Mouse (Mus musculus): ENCODE measurements around the gene Hivep3.

Hivep3 gene

DNA sequence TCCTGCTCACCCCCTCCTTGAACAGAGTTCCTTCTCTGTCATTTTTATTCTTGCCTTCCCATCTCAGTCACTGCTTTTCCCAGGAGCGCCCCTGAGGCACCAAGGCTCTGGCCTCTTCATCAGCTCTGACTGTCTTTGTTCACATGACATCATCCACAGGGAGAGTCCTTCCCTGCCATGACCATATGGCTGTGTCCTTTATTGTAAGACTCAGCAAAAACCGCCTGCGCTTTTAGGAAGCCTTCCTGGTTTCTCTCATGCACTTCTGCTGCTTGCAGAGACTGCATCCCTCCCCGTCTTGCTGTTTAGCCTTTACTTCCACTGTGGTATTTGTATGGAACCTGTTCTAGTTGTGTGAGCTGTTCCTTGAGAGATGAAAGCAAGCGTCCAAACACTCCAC lies 216.6 kb downstream of the Hivep3 start:
- no peak for DNase-seq (ENCODE audit: low spot score)

DNA sequence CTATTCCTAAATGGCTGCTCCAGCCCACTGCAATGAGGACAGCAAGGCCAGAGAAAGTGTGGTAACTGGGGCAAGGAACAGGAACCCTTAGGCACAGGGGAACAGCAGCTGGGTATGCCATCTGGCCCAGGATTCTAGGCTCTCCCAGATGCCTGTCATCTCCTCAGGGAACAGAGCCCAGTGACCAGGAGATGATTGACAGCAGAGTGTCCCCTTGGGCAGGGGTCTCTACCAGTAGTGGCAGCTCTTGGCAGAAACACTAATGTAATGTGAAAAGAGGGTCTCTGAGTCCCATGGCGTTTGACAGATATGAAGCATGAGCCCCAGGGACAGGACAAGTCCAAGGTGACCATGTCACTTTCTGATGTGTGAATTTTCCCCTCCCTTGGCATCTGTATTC lies 217.5 kb downstream of the Hivep3 start:
- no peak for DNase-seq (ENCODE audit: low spot score)

DNA sequence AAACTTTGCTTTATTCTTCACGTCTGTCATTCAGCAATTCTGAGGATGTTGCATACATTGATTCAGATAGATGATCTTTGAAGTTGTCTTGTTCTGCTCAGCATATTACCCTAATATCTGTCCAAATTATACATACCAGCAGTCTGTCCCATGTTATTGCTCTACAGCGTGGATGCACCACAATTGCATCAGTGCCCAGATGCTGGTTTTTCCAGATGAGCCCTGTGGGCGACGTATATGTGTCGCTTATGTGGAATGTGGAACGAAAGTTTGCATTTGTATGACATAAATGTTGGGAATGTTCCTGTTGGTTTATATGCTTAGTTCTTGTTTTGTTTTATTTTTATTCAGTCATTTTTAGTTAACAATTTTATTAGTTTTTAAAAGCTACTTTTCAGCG lies 221.4 kb downstream of the Hivep3 start:
- DNase-seq (ENCODE audit: low spot score) = no peak

DNA sequence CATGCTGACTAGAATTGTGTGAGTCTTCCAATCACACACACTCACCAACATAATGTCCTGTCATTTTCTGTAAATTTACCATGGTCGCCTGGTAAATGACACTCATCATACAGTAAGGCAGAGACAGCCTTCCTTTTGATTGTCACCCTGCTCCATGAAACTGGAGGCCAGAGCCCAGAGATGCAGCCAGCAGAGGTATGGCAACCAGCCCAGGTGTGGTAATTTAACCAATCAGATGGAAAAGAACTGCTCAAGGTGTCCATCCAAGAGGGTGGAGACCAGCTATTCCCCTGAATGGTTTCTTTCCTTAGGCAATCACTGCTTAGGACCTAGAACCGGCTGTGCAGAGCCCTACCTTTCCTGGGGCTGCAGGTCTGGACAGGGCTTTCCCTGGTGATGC lies 224.4 kb downstream of the Hivep3 start:
- DNase-seq (ENCODE audit: low spot score) = no peak

DNA sequence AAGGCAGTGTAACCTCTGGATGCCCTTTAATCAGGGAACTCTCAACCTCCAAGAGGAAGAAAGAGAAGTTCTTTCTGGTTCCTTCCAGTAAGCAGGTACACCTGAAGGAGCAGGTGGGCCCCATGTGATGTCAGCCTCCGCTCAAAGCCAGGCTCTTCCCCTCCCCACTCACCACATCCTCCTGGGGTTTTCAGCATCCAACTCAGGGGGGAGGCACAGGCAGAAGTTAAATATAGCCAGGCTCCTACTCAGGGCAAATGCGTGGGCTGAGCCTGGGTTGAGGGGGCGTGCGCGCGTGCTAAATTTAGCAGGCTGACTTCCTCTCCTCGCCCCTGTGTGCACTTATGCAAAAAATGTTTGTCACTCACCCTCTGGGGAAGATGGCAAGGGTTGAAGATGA lies 225.7 kb downstream of the Hivep3 start:
- DNase-seq (ENCODE audit: low spot score) = no peak

DNA sequence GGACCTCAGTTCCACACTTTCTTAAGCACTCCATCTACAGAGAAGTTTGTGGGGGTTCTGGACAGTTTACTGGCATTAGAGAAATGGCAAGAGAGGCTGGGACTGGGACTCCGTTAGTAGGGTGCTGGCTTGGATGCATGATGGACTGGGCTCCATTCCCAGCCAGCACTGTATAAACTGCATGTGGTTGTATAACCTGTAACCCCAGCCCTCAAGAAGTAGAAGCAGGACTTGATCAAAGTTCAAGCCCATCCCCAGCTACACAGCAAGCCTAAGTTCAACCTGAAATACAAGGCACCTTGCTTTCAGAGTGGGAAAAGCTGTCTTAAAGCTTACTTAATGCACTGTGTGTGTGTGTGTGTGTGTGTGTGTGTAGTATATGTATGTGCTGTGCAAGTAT lies 226.3 kb downstream of the Hivep3 start:
- DNase-seq (ENCODE audit: low spot score) = no peak

DNA sequence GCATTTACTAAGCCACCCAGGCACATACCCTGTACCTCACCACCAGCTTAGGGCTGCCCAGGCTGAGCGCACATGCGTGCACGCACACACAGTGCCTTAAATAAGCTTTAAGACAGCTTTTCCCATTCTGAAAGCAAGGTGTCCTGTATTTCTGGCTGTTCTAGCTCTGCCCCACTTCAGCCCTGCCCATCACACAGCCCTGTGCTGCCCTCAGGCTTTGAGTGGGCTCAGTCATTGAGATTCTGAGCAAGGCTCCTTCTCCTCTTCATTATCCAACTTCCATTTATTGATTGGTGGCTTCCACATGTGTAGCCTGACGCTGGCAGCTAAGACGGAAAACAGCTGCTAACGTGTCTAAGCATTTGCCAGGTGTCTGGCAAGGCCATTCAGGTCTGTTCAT lies 226.9 kb downstream of the Hivep3 start:
- no peak for DNase-seq (ENCODE audit: low spot score)

DNA sequence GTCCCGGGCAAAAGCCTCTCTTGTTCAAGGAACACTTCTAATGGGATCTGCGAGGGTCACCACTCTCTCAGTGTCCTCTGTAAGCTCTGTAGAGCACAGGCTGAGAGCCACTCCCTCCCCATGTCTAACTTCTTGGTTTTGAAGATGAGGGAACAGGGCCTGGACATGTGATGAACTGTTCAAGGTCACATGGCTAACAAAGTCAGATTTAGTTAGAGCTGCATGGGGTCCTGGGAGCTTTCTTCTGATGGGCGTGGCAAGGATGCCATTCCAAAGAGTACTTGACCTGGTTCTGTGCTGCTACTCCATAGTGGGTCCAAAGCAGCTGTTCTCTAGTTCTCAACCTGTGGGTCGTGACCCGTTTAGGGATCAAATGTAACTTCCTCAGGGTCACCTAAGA lies 227.6 kb downstream of the Hivep3 start:
- no peak for DNase-seq (ENCODE audit: low spot score)

DNA sequence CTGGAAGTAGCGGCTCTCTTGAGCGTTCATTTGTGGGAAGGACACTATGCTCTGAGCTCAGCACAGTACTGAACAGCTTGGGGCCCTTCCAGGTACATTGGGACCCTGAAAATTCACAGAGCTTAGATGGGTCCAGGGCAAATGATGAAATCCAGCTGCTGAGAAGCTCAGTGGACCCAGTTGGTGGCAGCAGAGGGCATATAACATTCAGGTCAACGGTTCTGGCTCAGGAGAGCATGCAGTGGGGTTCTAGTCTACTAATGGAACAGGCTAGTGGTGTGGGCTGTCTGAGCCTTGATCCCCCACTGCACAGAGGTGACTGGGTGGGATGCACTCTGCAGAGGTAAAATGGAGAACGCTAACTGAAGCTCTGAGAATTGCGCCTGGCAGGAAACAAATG lies 228.5 kb downstream of the Hivep3 start:
- DNase-seq (ENCODE audit: low spot score) = no peak

DNA sequence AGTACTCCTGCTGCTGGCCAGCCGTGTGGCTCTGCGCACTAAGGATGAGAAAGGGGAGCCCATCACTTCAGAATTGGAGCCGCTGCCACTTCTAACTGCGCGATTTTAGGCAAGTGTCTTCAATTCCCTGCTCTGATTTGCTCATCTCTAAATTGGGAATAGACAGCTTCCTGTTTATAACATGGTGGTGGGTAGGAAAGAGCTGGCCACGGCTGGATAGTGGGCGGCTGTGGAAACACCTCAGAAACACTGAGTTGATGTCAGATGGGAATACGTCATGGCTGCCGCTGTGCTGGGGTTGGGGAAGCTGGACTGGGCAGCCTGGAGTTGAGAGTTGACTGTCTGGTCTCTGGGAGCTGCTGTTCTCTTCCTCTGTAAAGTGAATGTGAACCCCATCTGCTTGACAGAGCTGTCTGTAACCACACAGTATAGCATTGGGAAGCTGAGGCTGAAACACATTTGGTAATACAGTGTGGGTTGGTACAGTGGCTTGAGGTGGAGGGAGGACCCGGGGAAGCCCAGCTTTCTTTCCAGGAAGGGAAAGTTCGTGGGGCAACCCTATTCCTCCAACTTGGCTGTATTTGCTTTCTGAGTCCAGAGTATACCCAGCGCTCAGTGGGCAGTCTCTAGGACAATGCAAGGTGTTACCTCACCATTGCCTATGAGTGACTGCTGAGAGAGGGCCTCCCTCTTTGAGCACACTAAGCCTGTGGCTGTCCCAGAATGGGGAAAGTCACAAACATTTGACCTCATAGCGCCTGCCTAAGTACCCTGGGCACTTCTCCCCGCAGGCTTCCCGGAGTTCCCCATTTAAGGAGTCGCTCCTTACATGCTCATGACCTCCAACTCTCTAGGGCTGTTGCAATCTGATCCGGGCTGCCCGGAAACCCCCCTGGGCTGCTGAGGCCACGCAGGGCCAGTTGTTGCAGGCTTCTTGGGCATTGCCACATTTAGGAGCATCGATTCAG lies 232.8 kb downstream of the Hivep3 start:
- DNase-seq (ENCODE audit: low spot score) = no peak

DNA sequence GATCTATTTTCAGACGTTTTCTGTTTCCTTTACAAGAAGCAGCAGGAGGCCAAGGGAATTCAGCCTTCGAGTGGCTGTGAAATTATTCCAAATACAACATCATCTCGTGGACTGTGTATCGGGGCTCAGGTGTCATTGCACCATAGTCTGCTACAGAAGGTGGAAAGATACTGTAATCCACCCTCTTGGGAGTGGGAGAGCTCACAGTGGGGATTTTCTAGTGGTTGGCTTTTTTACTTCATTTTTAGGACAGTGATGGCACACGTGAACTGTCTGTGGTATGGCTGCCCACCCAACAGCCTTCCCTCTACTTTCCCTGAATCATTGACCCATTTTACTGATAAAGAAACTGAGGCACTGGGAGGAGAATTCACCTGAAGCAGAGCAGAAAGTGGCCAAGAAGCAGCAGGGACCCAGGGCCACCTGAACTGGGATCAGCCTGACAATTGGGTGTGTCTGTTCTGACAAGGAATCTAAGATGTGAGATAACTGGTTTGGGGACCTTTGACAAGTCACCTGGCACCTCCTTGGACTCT lies 233.6 kb downstream of the Hivep3 start:
- DNase-seq (ENCODE audit: low spot score) = no peak

DNA sequence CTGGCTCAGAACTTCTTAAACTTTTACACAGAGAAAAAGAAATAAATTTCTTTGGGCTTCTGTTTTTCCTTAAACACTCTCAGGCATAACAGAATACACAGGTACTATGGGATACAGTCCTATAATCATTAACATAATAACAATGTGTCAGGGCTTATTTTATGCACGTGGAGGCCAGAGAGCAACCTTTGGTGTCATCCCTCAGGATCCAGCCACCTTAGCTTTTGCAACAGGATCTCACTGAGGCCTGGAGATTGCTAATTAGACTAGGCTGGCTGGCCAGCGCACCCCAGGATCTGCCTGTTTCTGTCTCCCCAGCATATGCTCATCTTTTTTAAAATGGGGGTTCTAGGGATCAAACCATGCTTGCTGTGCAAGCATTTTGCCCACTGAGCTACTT lies 234.1 kb downstream of the Hivep3 start:
- no peak for DNase-seq (ENCODE audit: low spot score)

DNA sequence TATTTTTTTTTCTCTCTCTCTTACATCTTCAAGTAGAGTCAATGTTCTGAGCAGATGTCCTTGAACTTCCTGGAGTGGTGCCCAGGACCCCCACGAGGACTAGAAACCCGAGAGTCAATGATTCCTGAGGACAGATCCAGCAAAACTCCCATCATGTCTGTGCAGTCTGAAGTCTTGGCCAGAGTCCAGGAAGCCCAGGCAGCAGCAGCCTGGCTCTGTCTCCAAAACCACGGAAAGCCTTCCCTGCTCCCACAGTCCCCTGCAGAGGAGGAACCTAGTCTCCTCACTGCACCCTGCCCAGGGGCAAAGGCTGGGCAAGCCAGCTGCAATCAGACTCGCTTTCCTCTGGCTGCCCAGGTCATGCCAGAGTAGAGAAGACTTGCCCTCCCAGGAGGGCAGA lies 234.5 kb downstream of the Hivep3 start:
- no peak for DNase-seq (ENCODE audit: low spot score)

DNA sequence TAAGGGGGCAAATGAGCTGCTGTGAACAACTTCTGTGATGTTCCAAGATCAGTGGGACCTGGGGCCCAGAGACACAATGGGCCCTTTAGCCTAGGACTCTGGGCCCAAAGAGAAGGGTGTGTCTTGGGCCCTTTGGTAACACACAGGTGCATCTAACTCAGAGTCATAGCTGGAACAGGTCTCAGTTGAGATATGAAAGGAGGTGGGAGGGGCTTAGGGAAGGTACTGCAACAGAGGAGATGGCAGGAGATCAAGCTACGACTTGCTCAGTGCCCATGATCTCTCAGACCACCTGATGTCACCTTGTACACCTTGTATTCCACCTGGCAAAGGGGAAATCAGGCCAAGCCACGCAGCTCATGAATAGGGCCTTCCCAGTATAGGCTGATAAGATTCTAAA lies 235.3 kb downstream of the Hivep3 start:
- DNase-seq (ENCODE audit: low spot score) = no peak

DNA sequence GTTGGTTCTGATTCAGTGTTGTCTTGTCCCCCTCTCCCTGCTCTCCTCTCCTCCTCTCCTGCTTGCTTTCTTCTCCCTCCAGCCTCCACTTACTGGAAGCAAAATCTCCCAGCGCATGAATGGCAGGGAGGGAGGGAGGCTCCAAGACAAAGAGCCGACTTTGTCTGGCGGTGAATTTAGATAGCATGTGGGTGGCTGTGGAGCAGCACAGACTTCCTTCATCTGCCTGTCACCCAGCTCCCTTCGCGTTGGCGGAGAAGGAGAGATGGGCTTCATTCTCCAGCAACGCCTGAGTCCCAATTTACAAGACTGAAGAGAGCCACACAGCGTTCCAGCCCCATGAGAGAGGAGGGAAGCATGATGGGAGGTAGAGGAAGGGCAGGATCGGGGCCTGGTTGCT lies 236.6 kb downstream of the Hivep3 start:
- DNase-seq (ENCODE audit: low spot score) = no peak

DNA sequence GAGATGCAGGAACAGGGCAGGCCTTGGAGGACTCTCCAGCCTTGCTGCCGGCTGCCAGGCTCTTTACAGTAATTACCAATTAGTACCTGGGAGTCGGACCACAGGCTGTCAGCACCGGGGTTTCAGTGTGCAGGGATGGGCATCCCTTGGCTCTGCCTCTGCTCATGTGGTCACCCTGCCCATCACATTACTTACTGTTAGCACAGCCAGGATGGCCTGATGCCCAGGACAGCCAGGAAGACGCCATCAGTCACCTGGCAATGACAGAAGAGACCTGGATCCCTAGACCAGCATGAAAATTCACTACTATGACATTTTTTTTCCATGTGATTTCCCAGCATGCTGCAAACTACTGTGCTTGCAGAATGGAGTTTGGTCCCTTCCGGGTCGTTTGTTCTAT lies 238.8 kb downstream of the Hivep3 start:
- no peak for DNase-seq (ENCODE audit: low spot score)

DNA sequence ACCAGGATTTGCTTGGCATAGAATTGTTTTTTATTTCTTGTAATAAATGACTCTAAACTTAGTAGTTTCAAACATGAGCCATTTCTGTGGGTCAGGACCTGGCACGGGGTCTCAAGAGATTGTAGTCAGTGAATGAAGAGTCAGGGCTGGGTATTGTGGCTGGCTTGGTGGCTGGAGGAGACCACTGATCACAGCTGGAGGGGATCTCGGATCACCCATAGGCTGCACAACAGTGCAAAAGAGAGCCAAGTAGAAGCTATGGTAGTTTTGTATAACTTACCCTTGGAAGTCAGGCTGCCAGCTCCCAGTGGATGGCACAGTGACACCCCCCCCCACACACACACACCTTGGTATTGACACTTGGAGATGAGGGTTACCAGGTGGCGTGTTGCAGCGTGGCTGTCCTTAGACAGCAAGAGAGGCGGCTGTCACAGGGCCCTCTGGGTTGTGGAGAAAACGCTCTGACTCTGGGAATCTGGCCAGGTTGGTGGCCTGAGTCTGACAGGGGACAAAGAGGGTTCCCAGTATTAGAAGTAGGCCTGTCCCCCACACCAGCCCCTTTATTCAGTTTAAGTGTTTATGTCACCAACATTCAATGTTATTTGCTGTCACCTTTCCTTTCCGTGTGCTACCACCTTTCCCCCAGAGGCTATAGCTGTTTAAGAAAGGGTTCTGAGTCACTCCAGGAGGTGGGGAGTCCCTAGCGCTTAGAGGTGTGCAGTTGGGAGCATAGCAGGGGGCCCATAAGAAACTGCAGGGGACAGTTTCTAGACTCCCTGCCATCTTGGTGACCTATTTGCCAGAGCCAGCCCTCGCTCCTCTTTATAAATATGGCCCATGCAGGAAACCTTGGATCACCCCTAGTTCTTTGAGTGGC lies 240.4 kb downstream of the Hivep3 start:
- DNase-seq (ENCODE audit: low spot score) = no peak

DNA sequence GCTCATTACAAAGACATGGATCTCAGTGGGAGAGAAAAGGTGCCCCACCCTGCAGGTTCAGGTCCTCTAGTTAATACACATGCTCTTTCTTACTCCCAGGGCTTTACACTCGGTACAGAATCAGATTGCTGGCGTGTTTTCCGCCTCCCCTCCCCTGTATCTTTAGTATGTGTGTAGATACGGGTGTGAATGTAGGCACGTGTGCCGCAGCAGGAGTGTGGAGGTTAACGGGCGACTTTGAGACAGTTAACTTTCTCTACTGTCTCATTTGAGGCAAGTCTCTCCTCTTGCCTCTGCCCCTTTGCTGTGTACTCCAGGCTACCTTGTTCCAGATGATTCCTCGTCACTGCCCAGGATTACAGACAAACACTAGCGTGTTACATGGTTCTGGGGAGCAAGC lies 241.7 kb downstream of the Hivep3 start:
- no peak for DNase-seq (ENCODE audit: low spot score)

DNA sequence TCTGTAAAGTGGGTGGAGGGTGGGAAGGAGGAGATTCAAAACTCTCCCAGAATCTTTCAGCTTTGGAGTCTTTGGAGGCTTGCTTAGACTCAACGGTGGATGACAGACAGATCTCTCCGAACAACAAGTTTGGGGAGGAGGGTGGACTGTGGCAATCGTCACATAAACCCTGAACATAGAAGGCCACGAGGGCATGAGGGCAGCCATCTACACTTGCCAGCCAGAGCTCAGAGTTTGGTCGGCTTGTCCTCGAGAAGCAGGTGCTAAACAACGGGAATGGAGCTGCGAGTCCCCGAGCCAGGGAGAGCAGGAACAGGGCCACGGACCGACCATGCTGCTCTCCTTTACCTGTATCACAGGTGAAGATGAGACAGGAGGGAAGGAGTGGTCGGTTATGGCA lies 242.2 kb downstream of the Hivep3 start:
- no peak for DNase-seq (ENCODE audit: low spot score)

DNA sequence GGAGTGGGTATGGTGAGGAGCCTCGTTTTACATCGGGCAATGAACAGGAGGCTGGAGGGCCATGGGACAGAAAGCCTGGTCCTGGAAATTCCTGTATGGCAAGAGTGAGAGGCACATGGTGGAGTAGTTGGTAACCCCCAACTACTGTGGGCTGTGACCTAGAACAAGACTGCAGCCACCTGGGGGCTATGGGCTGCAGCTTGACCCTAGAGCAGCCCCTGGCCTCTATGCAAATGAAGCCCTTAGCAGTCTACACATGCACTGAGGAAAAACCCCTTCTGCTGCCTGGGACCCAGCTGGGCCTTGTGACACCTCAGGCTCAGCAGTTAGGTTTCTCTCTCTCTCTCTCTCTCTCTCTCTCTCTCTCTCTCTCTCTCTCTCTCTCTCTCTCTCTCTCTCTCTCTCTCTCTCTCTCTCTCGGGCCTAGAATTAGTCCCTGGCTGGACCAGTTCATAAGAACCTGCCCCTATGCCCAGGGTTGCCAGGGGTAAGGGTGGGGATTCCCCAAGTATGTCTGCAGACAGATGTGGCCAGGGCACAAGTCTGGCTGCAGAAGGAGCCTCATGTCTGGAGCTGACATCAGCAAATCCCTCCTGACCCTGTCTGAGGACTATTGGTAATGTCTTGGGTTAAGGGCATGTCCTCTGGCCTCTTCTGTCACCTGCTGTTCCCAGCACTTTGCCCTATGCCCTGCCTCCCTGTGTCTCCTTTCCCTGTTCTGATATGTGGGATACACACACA lies 243.0 kb downstream of the Hivep3 start:
- no peak for DNase-seq (ENCODE audit: low spot score)

DNA sequence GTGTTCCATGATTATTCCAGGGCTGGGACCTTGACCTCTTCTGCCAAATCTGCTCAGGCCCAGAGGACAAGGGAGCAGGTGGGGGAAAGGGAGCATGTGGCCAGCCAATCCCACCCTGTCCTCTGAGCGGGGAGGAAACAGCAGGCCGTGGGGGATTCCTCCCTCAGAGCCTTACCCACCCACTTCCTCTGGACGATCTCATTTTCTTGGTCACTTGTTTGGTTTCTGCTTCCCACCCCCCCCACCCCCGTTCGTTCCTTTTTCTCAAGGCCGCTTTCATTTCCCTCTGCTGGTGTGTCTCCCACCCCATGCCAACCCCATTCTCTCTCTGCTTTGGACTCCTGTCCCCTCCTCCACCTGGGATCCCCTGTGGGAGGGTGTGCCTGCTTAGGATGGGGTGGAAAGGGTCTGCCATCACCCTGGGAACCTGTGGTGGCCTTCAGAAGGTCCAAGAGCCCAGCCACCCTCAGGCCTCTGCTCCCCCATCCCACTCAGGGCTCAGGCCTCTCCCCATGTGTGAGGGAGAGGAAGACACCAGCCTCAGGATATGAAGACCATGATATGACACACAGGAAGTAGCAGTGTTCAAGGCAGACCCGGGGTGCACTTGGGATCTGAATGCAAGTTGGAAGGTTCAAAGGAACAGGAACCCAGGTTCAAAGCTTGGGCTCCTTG lies 244.4 kb downstream of the Hivep3 start:
- no peak for DNase-seq (ENCODE audit: low spot score)

All from urinary bladder, postnatal 14 days (tissue).